Mouse (Mus musculus): Measurements from ENCODE around the gene Gm4297. TPM values are rescaled to one million over a fixed set of nuclear protein-coding genes. Genes with fewer than 3 reads are reported as not detected.
"Not testable (repeated sequence)": the region's sequence is repeated elsewhere in the genome, so short reads cannot be mapped to it uniquely, and the experiment has no call there.

Gene Gm4297
- not detected in 2 replicates for total RNA-seq (2017)

DNA sequence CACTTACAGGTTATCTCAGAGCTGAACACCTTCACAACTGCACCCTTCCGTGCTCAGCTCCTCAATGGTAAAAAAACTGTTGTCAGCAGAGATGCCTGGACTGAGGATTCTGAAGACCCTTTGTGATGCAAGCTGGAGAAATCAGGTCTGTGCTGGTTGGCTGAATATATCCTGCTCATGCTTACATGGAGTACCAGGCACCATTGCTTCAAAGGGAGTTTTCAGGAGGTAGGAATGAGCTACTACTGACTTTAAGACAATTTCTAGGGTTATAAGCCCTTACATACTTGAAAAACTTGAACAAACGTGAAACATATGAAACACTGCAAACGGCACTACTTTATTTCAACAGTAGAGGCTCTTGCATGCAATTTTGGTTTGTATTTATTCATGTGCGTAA lies at the start of gene Gm4297:
Gene Gm4297, minus strand, starts transcription at position 101 of the 400 bp plus-strand sequence.
- ATAC-seq (replicated peaks; ENCODE audit: low read depth, poor library complexity, severe bottlenecking), result not testable (repeated sequence)

Other genes with a start within 250 kb of the Gm4297 start
- gene Gm5934, start 74.1 kb downstream of the Gm4297 start, total RNA-seq (2017), result not detected in 2 replicates
- not detected in 2 replicates for gene Gm5935, start 200.3 kb upstream of the Gm4297 start, total RNA-seq (2017)

Measured in common myeloid progenitor, adult 5-6 weeks (primary cell).